Mouse (Mus musculus): Measurements from ENCODE around the gene Irs3.
"Not testable (repeated sequence)": the region's sequence is repeated elsewhere in the genome, so short reads cannot be mapped to it uniquely, and the experiment has no call there.

Gene Irs3

DNA sequence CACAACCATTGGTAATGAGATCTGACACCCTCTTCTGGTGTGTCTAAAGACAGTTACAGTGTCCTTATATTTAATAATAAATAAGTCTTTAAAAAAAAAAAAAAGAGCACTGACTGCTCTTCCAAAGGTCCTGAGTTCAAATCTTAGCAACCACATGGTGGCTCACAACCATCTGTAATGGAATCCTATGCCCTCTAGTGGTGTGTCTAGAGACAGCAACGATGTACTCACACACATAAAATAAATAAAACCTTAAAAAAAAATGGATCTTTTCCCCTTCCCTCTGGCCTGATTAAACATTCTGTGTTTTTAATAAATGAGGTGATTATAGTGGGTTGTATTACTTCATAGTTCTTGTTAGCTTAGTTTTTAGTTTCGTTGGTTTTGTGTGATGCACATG, 30.6 kb downstream of the Irs3 start:
- DNase-seq: not testable (repeated sequence)

DNA sequence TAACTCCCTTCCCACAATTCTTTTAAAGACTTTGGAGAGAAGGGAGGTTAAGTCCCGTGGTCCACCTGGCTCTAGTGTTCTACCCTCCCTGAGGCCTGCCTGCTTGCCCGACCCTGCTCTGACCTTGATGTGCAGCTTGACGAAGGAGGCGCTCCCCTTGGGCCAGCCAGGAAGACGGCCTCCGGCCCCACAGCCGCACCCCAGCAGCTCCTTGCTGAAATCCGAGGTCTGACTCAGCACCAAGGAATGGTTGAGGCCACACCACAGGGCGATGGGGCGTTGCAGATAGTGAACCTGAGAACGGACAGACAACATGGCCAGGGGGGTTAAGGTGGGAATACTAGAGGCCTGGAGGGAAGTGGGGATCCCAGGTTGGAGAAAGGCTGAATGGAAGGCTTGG, 32.0 kb downstream of the Irs3 start, which contains the start of gene Pcolce:
Gene Pcolce, minus strand, starts transcription at position 235 of the 400 bp plus-strand sequence.
- no peak for DNase-seq

DNA sequence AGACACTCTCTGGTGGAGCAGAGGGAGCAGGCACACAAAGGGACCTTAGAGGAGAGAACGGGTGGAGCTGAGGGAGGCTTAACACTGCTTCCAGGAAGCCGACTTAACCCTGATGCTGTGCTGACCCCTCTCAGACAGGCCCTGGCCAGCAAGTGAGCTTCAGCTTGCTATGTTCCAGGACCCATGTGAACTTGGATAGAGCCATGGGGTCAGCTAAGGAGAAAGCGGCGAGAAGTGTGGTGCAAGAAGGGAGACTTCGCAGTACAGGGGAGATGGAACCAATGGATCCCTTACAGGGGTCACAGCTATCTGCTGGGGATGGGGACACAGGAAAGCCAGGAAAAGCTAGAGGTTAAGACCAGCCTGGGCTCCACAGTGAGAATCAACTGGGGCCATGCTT, 32.4 kb downstream of the Irs3 start:
- no peak for DNase-seq

DNA sequence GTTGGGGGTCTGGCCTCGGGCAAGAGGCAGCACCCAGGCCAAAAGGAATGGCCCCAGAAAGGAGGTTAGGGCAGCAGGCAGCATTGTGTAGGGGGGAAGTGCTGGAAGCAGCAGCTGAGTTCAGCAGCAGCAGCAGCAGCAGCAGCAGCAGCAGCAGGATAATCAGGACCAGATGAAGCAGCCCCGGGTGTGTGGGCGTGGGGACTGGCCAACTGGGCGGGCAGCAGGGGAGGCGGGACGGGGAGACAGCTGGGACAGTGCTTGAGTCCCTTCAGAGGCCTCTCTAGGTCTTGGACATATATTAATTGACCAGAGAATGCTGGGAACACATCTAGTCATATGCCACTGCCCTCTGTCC, 34.3 kb downstream of the Irs3 start:
- DNase-seq: no peak

DNA sequence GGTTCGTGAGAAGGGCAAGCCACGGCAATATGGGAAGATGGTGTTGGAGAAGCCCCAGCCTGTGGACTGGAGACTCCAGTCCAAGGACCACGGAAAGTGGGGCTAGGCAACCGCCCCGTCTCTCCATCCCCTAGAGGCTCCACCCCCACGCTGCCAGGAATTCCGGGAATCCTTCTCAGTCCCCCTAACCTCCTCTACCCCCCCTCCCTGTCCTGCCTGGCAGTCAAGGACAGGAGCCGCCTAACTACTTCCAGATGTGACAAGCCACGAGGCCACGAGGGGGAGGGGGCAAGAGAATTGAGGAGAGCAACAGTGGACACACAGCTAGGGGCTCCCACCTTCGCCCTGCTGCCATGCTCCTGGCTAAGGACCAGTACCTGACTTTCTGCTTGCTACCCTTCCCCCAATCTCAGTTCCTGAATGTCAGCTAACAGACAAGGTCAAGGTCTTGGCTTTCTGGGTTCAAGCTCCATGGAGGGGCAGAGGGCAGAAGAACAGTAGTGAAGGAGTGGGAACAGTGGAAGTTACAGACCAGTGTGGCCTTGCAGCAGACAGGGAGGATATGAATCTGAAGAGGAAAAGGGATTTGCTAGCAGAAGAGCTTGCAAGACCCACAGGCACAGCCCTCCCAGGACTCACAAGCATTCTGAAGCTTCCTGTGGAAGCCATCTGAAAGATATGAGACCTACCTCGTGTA, 34.8 kb downstream of the Irs3 start:
- no peak for DNase-seq

DNA sequence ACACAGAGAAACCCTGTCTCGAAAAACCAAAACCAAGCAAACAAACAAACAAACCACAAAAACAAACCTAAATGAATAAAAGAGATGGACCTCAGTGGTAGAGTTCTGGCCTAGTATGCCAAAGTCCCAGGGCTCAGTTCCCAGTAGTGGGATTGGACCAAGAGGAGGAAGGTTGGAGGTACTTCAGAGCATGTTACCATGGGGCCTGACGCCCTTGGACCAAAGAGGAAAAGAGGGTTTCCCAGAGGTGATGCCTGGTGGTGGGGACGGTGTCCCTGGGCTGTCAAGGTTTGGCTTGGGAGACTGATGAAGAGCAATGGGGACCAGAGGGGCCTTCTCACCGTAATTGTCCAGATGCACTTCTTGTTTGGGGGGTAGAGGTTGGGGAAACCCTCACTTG, 35.5 kb downstream of the Irs3 start:
- no peak for DNase-seq

DNA sequence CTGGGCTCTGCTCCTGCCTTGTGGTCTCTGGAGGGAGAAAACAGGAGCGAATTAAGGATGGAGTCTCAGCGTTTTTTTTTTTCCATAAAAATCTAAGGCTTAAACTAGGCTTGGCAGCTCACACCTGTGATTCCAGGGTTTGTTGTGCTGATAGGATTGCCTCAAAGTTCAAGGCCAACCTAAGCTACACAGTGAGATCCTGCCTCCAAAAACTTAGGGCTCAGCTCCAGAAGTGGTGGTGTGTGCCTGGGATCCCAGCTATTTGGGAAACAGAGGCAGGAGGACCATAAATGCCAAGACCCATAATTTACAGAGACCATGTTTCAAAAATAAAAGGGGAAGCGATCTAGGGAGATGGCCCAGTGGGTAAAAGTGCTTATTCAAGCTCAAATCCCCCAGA, 36.2 kb downstream of the Irs3 start:
- DNase-seq: no peak

DNA sequence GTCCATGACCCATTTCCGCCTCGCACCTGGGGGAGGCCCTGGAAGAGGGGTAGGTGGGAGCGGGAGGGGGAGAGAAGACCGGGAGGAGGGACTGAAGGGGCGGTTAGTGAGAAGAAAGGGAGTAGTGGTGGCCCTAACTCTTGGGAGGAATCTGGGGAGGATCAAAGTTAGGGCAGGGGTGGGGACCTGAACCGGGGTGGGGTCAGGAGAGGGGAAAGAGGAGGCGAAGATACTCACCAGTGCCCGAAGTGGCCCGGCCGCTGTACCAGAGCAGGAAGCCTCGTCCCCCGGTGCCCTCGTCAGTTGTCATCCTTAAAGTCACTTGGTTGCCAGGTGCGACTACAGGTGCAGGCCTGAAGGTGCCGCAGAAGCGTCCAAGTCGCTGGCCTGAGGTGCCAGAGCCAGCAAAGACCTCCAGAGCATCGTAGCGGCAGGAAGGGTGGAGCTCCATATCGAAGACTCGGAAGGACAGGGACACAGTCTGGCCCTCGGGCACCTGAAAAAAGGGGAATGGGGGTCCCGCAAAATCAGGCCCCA, 36.8 kb downstream of the Irs3 start:
- no peak for DNase-seq

DNA sequence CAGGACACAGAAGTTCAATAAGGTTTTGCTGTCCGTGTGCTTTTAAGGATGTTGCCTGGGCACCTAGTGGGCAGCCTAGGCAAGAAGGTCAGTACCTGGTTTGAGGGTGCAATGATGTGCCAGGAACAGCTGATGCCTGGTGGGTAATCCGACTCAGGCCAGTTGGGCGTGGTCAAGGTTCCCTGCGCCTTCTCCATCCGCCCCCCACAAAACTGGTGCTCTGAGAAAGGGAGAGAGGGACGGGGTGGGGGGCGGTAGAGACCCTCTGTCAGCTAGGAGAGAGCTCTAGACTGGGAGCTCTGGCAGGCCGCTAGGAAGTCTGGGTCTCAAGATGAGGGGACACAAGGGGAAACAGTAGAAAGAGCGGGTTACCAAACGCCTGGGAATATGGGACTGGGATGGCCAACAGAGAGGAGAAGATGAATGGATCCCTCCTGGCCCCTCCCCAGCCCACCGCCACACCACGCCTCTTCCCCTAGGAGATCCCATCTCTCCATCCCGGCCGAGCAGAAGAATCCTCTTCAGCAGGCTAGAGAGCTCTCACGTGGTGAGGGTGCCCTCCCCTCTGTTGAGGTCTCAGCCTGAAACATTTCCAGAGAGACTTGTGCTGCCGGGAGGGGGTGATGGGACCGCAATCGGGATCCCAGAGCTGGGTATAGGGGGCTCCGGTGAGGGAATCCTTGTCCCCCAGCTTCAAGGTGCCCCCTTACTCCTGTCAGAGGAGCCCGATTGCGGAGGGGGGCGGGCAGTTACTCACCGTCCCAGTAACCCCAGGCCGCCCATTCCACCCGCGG, 37.5 kb downstream of the Irs3 start:
- DNase-seq: no peak

DNA sequence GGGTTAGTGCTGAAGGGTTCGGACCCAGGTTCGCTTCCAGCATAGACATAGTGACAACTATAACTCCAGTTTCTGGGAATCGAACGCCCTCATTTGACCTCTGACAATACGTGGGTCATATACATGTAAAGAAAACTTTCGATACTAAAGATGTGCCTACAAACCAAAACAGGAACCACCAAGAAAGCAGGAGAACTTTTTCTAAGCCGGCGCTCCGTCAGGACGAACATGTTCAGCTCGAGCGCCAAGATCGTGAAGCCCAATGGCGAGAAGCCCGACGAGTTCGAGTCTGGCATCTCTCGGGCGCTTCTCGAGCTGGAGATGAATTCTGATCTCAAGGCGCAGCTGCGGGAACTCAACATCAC, 44.2 kb downstream of the Irs3 start:
- no peak for DNase-seq

DNA sequence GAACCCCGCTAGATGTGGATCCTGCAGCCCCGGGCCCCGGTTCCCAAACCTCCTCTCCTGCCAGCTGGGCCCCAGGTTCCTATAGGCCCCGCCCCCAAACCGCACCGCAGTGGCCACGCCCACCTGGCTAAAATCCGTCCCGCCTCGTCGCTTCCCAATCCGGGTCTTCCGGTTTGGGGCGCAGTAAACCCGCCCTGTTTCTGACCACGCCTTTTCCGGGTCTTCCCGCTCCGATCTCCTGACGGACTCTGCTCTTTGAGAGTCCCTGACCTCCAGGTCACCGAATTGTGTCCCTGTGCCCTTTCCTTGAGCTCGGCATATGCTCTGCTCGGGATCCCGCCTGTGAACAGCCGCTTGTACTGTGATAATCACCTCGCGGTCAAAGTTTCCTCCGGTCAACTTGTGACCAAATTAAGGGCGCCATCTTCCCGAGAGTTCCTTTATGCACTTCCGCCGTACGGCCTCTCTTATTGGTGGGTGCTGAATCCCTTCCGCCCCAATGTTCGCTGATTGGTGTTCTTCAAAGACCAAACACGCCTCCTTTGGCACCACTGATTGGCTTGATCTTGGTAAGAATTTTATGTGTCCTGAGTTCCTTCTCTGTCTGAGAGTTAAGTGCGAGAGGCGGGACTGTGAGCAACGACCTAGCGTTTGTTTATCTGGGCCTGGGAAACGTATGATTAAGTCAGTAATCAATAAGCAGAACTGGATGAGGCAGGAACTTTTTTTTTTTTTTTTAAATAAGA, 44.7 kb downstream of the Irs3 start, which contains the start of gene Mospd3:
Gene Mospd3, minus strand, starts transcription at position 440 of the 746 bp plus-strand sequence.
- peak; percentile 95 for DNase-seq

DNA sequence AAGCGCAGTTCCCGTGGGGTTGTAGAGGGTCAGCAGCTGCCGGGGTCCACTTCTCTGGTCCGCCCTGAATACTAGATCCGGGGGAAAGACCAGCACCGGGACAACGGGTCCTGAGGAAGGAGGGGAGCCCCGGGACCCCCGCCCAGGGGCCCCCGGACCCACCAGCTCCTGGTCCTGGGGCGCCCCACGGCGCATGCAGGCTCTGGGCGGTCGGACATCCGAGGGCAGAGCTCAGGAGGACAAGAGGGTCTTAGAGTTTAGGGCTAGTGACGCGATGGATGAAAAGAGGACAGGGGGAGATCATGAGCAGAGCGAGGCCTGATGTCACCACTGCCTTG, 45.3 kb downstream of the Irs3 start:
- no peak for DNase-seq

DNA sequence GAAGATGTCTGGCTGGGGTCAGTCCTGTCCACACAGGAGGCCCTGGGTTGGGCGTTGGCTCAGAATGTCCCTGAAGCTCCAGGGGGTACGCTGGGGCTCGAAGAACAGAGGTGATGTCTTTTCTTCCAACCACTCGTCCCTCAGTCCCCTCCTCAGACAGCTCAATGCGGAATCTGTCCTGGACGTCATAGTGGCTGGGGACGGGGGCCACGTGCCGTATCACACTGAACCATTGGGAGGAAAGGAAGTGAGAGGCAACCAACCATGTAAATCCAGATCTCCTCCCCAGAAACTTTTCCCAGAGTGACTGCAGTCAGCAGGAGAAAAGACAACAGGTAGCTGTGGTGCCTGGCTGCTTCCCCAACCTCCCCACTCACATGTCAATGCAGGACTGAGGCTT, 45.9 kb downstream of the Irs3 start:
- no peak for DNase-seq

DNA sequence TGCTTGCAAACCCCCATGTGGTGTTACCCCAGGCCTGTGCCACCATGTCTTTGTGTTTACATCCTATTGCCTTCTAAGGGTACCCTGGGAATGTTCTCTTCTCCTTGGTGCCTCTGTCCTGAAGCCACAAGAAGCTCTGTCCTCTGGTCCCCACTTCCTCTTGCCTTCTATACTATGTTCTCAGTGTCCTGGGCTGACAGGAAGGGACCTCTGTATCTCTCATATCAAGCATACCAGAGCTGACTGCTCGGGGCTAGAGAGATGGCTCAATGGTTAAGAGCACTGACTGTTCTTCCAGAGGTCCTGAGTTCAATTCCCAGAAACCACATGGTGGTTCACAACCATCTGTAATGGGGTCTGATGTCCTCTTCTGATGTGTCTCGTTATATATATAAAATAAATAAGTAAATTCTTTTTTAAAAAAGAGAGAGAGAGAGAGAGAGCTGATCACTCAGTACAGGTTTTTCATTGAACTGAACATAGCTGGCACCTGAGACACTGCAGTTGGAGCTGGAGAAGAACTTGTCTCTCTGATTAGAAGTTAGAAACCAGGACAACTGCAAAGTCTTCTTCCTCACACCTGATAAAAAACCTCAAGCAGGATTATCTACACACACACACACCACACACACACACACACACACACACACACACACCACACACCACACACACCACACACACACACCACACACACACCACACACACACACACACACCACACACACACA, 47.3 kb downstream of the Irs3 start:
- no peak for DNase-seq

DNA sequence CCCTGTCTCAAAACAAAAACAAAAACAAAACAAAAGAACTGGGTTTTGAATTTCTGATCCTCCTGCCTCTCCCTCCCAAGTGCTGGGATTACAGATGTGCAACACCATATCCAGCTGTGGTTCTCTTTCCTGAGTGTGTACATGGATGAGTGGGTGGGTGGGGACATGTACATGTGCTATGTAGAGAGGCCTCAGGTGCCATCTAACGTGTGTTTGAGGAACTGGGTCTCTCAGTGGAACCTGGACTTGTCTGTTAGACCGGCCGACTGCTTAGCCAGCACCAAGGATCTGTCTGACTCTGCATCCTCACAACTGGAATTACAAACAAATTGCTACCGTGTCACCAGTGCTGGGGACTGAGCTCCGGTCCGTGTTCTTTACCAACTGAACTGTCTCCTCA, 47.9 kb downstream of the Irs3 start:
- no peak for DNase-seq

DNA sequence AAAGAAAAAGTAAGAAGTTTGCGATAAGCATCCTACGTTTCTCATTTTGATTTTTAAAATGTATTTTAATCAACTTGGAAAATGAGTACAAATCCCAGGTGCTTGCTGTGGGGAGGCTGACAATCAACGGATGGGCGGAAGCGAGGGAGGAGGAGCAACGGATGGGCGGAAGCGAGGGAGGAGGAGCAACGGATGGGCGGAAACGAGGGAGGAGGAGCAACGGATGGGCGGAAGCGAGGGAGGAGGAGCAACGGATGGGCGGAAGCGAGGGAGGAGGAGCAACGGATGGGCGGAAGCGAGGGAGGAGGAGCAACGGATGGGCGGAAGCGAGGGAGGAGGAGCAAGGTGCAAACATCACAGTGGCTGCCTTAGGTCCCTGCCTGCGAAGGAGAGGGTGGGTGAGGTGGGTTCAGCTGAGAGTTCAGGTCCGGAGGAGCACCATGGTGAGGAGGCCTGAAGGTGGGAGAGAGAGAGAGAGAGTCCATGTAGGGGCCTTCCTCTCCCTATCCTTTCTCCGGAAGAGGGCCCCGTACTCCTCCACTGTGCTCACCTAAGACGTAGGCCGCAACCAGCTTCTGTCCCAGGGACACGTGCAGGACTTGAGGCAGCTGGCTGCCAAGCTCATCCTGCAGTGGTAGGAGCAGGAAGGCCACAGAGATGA, 48.8 kb downstream of the Irs3 start:
- no peak for DNase-seq

DNA sequence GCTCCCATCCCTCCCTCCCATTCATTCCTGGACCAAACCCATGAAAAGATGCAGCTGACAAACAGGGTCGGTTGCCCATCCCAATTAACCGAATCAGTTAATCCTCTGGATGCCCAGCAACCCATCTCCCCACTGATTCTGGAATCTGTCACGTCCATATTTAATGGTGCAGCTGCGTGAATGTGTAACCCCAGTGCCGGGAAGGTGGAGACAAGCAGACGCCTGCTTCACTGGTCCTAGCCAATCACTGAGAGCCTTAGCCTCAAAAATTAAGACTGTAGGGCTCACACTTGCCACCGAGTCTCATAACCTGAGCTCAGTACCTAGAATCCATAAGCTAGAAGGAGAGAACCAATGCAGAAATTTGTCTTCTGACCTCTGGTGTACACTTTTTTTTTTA, 49.6 kb downstream of the Irs3 start:
- DNase-seq: no peak
